29 mouse cellular contexts compared by ENCODE assay signal in the genomic region with DNA sequence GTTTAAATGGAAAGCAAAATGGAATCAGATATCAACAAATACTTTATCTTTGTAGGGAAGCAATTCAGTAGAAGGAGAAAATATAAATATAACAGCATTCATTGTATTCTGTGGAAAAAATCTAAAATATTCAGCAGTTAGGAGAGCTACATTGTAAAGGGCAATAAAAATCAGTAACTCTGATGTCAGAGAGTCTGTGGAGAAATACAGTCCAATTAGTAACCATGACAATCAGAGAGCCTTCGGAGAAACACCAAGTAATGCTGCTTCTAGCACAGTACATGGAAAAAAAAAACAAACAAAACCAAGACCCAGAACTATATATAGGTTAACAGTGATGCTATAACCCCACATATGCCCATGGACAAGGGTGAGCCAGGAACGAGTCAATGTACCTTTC.
DNase-seq lines count a peak whose midpoint lies in the region; ATAC-seq and TF ChIP-seq lines count a peak whose summit lies in the region.
"Had no signal": no experiment of that assay in that cellular context is flagged by ENCODE, and none has a peak within 500 bp of the region (broad histone marks: within the 10 kb centered on the region; RNA-seq: fewer than 3 reads in every experiment).

No protein-coding gene starts in this region.

- no peak overlapping the region for H3K9ac ChIP-seq in forebrain, postnatal 0 days
- H3K9ac ChIP-seq in forebrain, embryonic 11.5 days (ENCODE audit: low read length): no peak overlapping the region
- no peak overlapping the region for H3K9ac ChIP-seq in midbrain, postnatal 0 days (replicated peaks; ENCODE audit: low read length, poor library complexity, severe bottlenecking)
- H3K9ac ChIP-seq in midbrain, embryonic 15.5 days: no peak overlapping the region
- H3K9ac ChIP-seq: embryonic facial prominence, embryonic 13.5 days; forebrain, embryonic 15.5 days; heart, embryonic 12.5 days; heart, embryonic 15.5 days; hindbrain, embryonic 15.5 days; intestine, embryonic 15.5 days had no signal

- no peak overlapping the region for H3K4me2 ChIP-seq in forebrain, postnatal 0 days (ENCODE audit: low read depth)
- no peak overlapping the region for H3K4me2 ChIP-seq in forebrain, embryonic 11.5 days (ENCODE audit: low read depth, low read length, severe bottlenecking)
- no peak overlapping the region for H3K4me2 ChIP-seq in midbrain, postnatal 0 days (ENCODE audit: low read depth, low read length, poor library complexity, severe bottlenecking)
- no peak overlapping the region for H3K4me2 ChIP-seq in midbrain, embryonic 15.5 days
- H3K4me2 ChIP-seq: embryonic facial prominence, embryonic 13.5 days; forebrain, embryonic 15.5 days; heart, embryonic 12.5 days; heart, embryonic 15.5 days; hindbrain, embryonic 15.5 days; intestine, embryonic 15.5 days had no signal

- 45% methylated on average over 2 of the region's 2 CpGs for WGBS in forebrain, postnatal 0 days
- 74% methylated on average over 2 of the region's 2 CpGs for WGBS in forebrain, embryonic 11.5 days
- whole genome bisulfite sequencing in midbrain, postnatal 0 days: 58% methylated on average over 2 of the region's 2 CpGs
- 52% methylated on average over 2 of the region's 2 CpGs for WGBS in midbrain, embryonic 15.5 days

- H3K4me3 ChIP-seq in forebrain, postnatal 0 days (ENCODE audit: low read depth, low read length): no peak overlapping the region
- no peak overlapping the region for H3K4me3 ChIP-seq in forebrain, embryonic 11.5 days (ENCODE audit: low read depth, low read length)
- no peak overlapping the region for H3K4me3 ChIP-seq in midbrain, postnatal 0 days (ENCODE audit: low read depth, low read length)
- H3K4me3 ChIP-seq in midbrain, embryonic 15.5 days: no peak overlapping the region
- H3K4me3 ChIP-seq: embryonic facial prominence, embryonic 10.5 days; embryonic facial prominence, embryonic 13.5 days; erythroblast, embryonic 14.5 days; forebrain, embryonic 15.5 days; heart, embryonic 12.5 days; heart, embryonic 15.5 days; hindbrain, embryonic 15.5 days; intestine, embryonic 15.5 days had no signal

- peak; percentile 55; the same call in 1 of the 2 replicates for ATAC-seq in forebrain, postnatal 0 days
- no peak for ATAC-seq in forebrain, embryonic 11.5 days (replicated peaks; ENCODE audit: low FRiP score)
- no peak for ATAC-seq in midbrain, postnatal 0 days (ENCODE audit: low FRiP score)
- no peak for ATAC-seq in midbrain, embryonic 15.5 days (replicated peaks)
- ATAC-seq: forebrain, embryonic 15.5 days; intestine, embryonic 15.5 days had no signal

- H3K36me3 ChIP-seq in forebrain, postnatal 0 days (ENCODE audit: insufficient read depth): no peaks in the 10 kb centered on the region; the same call in 1 of the 2 replicates
- H3K36me3 ChIP-seq in forebrain, embryonic 11.5 days (ENCODE audit: control insufficient read depth, insufficient read depth, low read length): no peaks in the 10 kb centered on the region
- peaks cover 8% of the 10 kb centered on the region; the same call in 1 of the 2 replicates for H3K36me3 ChIP-seq in midbrain, postnatal 0 days (ENCODE audit: insufficient read depth, low read length)
- H3K36me3 ChIP-seq in midbrain, embryonic 15.5 days (replicated peaks): no peaks in the 10 kb centered on the region
- H3K36me3 ChIP-seq: embryonic facial prominence, embryonic 10.5 days; embryonic facial prominence, embryonic 13.5 days; forebrain, embryonic 15.5 days; G1E; heart, embryonic 12.5 days; heart, embryonic 15.5 days; intestine, embryonic 15.5 days had no signal

- DNase-seq in forebrain, postnatal 0 days: no peak
- DNase-seq in forebrain, embryonic 11.5 days (ENCODE audit: low spot score): no peak
- peak; percentile 24 for DNase-seq in midbrain, postnatal 0 days (ENCODE audit: low spot score)
- DNase-seq in brain, embryonic 14.5 days (ENCODE audit: low read depth): peak; percentile 39
- no peak for DNase-seq in thymus, postnatal 0 days (ENCODE audit: low spot score)
- no peak for DNase-seq in kidney, postnatal 14 days
- DNase-seq: adrenal gland, adult 2 months; adrenal gland, postnatal 14 days; B cell, adult 2 months; cerebellum, adult 11-12 months; cerebellum, adult 8-10 months; cerebellum, postnatal 10 days; cerebellum, postnatal 36 days; embryo, embryonic 11 days; gastrocnemius, postnatal 25 days; heart, adult 18-20 months; heart, postnatal 10 days; heart, postnatal 36 days had no signal

- no peak for TF ChIP-seq CTCF in forebrain, postnatal 0 days (IDR thresholded peaks at IDR 0.05; ENCODE audit: low read depth)
- TF ChIP-seq CTCF in midbrain, postnatal 0 days (IDR thresholded peaks at IDR 0.05): no peak
- TF ChIP-seq CTCF in brain, embryonic 14.5 days (IDR thresholded peaks at IDR 0.05; ENCODE audit: borderline replicate concordance, extremely low read depth, insufficient read depth, insufficient read length): no peak

- no peaks in the 10 kb centered on the region for H3K27me3 ChIP-seq in forebrain, postnatal 0 days (ENCODE audit: insufficient read depth, low read length)
- no peaks in the 10 kb centered on the region for H3K27me3 ChIP-seq in forebrain, embryonic 11.5 days (ENCODE audit: control insufficient read depth, insufficient read depth, low read length)
- no peaks in the 10 kb centered on the region for H3K27me3 ChIP-seq in midbrain, postnatal 0 days (ENCODE audit: insufficient read depth, low read length)
- no peaks in the 10 kb centered on the region for H3K27me3 ChIP-seq in midbrain, embryonic 15.5 days (replicated peaks)
- H3K27me3 ChIP-seq: CH12.LX; embryonic facial prominence, embryonic 13.5 days; forebrain, embryonic 15.5 days; heart, embryonic 12.5 days; heart, embryonic 15.5 days; hindbrain, embryonic 15.5 days; intestine, embryonic 15.5 days had no signal

- no peaks in the 10 kb centered on the region for H3K9me3 ChIP-seq in forebrain, postnatal 0 days (ENCODE audit: low read length)
- H3K9me3 ChIP-seq in forebrain, embryonic 11.5 days (ENCODE audit: control insufficient read depth, low read length): no peaks in the 10 kb centered on the region
- no peaks in the 10 kb centered on the region for H3K9me3 ChIP-seq in midbrain, postnatal 0 days (ENCODE audit: low read length)
- H3K9me3 ChIP-seq in midbrain, embryonic 15.5 days: no peaks in the 10 kb centered on the region
- H3K9me3 ChIP-seq: embryonic facial prominence, embryonic 10.5 days; embryonic facial prominence, embryonic 13.5 days; forebrain, embryonic 15.5 days; G1E; heart, embryonic 12.5 days; heart, embryonic 15.5 days; hindbrain, embryonic 15.5 days; intestine, embryonic 15.5 days had no signal

- H3K27ac ChIP-seq in forebrain, postnatal 0 days (ENCODE audit: low read depth, low read length): no peak overlapping the region
- no peak overlapping the region for H3K27ac ChIP-seq in forebrain, embryonic 11.5 days (ENCODE audit: low read depth, low read length)
- no peak overlapping the region for H3K27ac ChIP-seq in midbrain, postnatal 0 days (ENCODE audit: low read depth, low read length)
- H3K27ac ChIP-seq in midbrain, embryonic 15.5 days: no peak overlapping the region
- H3K27ac ChIP-seq: embryonic facial prominence, embryonic 10.5 days; embryonic facial prominence, embryonic 13.5 days; forebrain, embryonic 15.5 days; heart, embryonic 15.5 days; hindbrain, embryonic 15.5 days; intestine, embryonic 15.5 days had no signal

- H3K4me1 ChIP-seq in forebrain, postnatal 0 days (ENCODE audit: insufficient read depth): no peaks in the 10 kb centered on the region
- H3K4me1 ChIP-seq in forebrain, embryonic 11.5 days (replicated peaks; ENCODE audit: control insufficient read depth, insufficient read depth, low read length): no peaks in the 10 kb centered on the region
- H3K4me1 ChIP-seq in midbrain, postnatal 0 days (ENCODE audit: insufficient read depth, low read length): no peaks in the 10 kb centered on the region
- H3K4me1 ChIP-seq in midbrain, embryonic 15.5 days: peaks cover 5% of the 10 kb centered on the region; the same call in 1 of the 2 replicates
- H3K4me1 ChIP-seq: embryonic facial prominence, embryonic 10.5 days; embryonic facial prominence, embryonic 13.5 days; hindbrain, embryonic 15.5 days; intestine, embryonic 15.5 days had no signal

- TF ChIP-seq POLR2A in brain, embryonic 14.5 days (IDR thresholded peaks at IDR 0.05; ENCODE audit: borderline replicate concordance, extremely low read depth, insufficient read depth, insufficient read length, poor library complexity, severe bottlenecking): no peak

Comparison
In these comparisons a context has a peak if more than half of its experiments do, and no peak if none do; other contexts are left out.
1. DNase-seq: peak in midbrain, postnatal 0 days (single experiment) and brain, embryonic 14.5 days (single experiment); none in forebrain, postnatal 0 days (single experiment), forebrain, embryonic 11.5 days (single experiment), thymus, postnatal 0 days (single experiment) and kidney, postnatal 14 days (single experiment).